Mouse (Mus musculus): ENCODE results near the gene Ap4s1.
"Not testable (repeated sequence)": the region's sequence is repeated elsewhere in the genome, so short reads cannot be mapped to it uniquely, and the experiment has no call there.

DNA sequence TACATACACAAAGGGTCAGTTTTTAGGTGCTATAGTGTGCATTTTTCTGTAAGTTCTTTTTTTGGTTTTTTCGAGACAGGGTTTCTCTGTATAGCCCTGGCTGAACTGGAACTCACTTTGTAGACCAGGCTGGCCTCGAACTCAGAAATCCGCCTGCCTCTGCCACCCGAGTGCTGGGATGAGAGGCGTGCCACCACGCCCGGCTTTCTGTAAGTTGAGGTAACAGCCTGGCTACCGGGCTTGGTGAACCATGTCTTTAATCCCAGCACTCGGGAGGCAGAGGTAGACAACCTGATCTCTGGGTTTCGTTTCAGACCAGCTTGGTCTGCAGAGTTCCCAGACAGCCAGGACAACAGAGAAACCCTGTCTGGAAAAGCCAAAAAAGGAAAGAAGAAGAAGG is 2.0 kb downstream of the Ap4s1 start:
- not testable (repeated sequence) for TF ChIP-seq CTCF, POLR2A (IDR thresholded peaks at IDR 0.05; ENCODE audit: insufficient read depth, low read depth, low read length)
